Mouse (Mus musculus): ENCODE measurements around the gene Krt81.
A peak's percentile ranks its signal among the peaks of the same experiment; 100 is the strongest.

The Krt81 gene

DNA sequence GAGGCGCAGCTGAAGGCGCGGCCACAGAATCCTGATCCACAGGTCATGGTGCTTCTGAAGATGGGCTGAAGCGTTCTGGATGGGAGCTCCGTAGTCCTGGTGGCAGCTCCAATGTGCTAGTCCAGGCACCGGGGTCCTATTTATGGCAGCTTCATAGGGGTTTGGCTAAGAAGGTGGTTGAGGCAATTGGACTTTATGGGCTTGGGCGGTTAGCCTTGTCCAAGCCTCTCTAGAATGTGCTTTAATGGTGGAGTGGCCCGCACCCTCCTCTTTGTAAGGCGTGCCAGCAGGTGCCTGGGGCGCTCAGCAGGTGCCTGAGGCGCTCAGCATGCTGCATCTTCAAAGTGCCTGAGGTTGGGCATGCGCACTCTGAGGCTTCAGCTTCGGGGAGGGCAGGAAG, at the start of gene Krt81:
Gene Krt81, minus strand, starts transcription at position 101 of the 400 bp plus-strand sequence.
- DNase-seq (ENCODE audit: low read depth, low spot score) = no peak

DNA sequence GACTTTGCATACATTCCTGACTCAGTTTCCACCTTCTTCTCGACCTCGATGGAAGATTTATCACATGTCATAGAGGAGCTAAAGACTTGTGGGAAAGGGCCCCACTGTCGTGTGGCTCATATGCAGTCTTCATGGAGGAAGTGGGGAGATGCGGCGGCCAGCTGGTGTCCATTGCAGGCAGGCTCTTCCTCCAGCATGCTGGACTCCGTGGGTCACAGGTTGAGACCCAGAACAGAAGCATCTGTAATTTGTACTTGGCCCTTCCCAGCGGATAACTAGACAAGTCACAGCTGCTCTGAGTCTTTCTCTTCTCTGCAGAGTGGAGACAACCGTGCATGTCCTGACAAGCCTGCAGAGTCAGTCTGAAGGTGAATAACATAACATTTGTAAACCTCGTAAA, 44.7 kb upstream of the Krt81 start:
- DNase-seq (ENCODE audit: low read depth, low spot score) = no peak

DNA sequence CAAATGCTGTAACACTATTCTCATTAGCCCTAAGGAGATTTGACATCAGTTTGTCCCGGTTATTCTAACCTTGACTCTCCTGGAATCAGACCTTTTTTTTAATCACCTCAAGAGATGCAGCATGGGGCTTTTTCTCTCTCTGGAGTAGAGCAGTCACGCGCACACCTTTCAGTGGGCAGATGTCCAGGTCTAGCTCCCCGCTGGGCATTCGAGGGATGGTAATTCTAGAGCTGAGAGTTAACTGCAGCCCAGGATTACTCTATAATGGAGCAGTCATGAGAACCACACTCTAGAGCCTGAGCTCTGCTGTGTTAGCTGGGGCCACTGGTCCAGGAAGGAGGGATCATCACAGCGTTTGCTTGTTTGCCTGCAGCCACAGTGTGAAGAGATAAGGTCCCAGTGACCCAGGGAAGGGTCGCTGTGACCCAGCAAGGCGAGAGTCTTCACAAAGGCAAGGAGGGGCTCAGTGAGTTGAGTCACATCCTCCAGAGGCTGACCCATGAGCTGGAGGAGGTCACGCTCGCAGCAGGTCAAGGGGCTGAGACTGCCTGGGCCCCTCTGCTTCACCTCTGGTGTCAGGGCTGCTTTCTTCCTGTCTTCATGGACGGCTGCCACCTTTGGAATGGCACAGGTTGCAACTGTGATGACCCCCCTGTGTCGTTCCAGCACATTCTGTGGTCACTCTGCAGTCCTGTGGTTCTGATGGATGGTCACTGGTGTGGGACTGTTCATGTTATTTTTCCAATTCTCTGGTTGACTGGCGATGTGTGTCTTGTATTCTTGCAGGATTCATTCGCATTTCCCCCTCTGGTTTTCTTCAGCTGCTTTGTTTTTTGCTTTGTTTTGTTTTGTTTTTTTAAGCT, 43.6 kb upstream of the Krt81 start:
- DNase-seq (ENCODE audit: low read depth, low spot score) = no peak

DNA sequence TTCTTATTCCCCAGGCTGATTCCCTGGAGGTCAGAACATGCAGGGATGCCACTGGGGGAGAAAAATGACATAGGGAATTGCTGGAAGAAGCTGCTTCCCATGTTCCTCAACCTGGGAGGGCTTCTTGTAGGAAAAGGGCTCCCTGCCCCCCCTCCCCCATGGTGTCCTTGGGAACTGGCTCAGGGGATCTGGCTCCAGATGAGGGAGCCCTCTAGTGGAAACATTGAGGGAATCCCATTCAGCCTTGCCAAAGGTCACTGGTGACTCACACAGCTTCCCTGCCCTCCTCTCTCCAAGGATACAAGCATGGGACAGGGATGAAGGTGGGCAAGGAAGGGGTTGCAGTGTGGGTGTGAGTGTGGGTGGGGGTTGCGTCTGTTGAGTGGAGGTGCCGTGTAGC, 33.6 kb upstream of the Krt81 start:
- no peak for DNase-seq (ENCODE audit: low read depth, low spot score)

DNA sequence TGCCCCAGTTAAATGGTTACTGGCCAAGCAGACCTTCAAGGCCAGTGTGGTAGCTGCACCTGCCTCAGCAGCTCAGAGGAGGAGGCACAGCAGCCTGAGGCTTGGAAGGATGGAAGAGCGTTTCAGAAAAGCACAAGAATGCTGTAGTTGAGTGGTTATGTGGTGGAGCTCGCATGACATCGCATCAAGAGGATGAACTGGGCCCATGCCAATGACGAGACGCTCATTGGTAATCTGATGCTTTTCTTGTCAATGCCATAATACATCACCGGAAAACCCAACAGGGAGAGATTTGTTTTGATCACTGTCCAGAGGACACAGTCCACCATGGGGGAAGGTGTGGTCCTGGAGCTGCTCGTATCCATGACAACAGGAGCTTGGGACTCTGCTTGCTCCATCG, 31.7 kb upstream of the Krt81 start:
- DNase-seq (ENCODE audit: low read depth, low spot score) = no peak

DNA sequence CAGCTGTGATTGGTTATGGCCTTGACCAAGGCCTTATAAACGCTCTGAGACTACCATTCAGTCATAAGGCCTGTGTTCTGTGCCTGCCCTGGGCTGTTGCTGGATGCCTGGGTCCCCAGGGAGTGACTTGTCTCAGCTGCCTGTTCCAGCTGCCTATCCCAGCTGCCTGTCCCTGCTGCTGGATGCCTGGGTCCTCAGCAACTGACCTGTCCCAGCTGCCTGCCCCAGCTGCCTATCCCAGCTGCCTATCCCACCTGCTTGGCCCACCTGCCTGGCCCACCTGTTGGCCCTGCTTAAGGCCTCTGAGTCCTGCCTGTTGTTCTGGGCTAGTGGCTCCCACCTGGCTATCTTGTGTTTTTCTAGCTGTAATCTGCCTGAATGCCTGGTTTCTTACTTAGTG, 30.7 kb upstream of the Krt81 start:
- DNase-seq (ENCODE audit: low read depth, low spot score) = no peak

DNA sequence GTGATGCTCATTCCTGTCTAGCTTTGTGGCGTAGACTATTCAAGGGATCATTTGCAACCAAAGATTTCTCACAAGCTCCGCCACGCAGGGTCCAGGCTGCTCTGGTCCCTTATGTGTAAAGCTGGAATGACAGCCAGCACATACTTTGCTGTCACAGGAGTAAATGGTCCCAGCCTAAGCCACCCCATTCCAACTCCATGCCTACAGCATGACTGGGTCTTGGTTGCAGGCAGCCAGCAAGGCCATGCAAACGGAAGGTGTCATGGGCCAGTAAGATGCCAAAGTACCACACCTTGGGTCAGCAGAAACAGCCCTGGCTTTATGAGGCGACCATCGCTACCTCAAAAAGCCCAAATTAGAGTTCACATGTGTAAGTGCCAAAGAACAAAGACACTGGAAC, 30.2 kb upstream of the Krt81 start:
- no peak for DNase-seq (ENCODE audit: low read depth, low spot score)

DNA sequence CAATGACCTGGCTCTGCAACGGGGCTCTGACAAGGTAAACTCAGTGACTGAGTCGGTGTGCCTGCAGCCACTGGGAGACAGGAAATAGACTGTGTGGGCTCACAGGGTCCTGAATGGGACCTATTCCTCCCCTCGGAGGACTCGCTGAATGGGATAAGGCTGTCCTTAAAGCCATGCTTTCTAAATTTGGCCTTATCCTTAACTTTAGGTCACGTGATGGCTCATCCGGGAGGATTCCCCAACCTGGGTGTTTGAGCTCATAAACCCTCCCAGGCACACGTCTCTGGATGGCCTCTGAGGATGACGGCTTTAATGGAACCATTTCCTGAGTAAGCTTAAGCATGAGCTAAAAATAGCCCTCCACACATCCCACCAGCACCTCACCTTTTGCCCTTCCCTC, 29.2 kb upstream of the Krt81 start:
- DNase-seq (ENCODE audit: low read depth, low spot score) = no peak

DNA sequence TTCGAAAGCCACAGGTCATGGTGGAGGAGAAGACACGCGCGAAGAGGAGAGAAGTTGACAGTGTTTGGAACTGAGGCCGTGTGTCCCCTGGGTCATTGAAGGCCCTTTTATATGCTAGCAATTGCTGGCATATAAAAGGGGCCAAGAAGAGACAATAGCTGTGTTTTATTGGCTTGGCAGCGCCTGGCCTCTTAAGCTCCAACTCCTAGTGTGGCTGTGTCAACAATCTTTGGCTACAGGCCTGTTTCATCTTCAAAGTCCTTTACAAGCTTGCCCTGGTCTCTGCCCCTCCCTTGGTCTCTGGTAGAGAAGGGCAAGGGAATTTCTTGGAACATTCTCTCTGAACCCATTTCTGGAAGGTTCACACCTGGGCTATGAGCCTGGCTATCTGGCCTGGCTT, 27.9 kb upstream of the Krt81 start, which contains the start of gene Krt83:
Gene Krt83, minus strand, starts transcription at position 82 of the 400 bp plus-strand sequence.
- no peak for DNase-seq (ENCODE audit: low read depth, low spot score)

DNA sequence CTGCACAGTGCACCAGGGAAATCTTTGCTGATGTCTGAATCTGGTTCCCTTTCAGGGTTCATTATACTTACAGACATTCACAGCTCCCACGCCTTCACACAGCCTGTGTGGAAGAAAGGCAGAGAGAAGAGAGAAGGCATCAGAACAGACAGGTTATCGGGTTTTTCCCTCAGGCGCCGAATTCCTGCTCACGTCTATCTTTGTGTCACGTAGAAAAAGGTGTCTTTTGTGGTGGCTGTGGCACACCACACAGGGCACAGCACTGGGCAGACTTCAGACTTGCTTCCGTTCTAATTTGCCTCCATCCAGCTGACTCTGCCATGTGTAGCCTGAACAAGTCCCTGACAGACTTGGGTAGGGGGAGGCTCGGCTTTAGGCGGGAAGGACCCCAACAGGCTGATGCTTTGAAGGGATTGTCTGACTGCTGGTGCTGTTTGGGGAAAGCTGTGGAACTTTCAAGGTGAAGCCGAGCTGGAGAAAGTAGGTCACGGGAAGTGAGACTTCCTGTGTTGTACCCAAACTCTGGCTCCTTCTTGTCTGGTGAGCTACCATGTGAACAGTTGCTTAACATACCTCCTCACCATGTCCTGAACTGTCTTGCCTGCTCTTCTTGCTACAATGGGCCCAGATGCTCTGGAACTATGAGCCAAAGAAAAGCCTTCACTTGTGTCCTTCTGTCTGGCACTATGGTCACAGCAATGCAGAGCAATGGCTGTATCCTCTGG, 22.5 kb upstream of the Krt81 start:
- DNase-seq (ENCODE audit: low read depth, low spot score) = no peak

DNA sequence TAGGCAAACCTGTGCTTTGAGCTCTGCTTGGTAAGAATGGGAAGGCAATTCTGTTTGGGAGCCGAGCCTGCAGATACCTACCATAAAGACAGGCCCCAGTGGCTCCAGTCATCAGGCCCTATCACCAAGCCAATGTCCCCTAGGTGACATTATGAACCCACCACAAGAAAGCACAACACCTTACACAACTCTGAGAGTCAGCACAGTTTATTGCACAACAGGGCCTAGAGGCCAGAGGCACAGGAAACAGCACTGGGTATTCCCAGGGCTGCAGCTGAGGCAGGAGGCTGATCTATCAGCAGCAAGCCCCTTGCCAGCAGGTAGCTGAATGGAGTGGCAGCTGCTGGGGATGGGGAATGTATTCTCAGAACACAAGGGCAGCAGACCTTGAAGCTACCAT, 21.4 kb upstream of the Krt81 start:
- no peak for DNase-seq (ENCODE audit: low read depth, low spot score)

DNA sequence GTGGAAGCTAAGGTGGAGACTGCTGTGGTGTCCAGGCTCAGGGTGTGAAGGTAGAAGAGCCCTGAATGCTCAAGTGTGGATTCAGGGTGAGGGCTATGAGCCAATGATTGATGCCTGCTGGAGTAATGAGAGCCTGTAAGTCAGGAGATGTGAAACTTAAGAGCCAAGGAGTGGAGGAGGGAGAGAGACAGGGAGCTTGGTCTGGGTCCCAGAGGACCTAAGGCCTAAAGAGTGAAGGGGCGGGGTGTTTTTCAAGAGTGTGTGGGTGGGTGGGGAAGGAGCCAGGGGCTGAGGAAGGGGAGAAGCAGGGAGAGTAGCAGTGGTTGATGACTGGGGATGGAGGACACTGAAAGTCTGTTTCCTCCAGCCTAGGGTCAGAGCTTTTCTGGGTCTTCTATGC, 20.1 kb upstream of the Krt81 start:
- no peak for DNase-seq (ENCODE audit: low read depth, low spot score)

DNA sequence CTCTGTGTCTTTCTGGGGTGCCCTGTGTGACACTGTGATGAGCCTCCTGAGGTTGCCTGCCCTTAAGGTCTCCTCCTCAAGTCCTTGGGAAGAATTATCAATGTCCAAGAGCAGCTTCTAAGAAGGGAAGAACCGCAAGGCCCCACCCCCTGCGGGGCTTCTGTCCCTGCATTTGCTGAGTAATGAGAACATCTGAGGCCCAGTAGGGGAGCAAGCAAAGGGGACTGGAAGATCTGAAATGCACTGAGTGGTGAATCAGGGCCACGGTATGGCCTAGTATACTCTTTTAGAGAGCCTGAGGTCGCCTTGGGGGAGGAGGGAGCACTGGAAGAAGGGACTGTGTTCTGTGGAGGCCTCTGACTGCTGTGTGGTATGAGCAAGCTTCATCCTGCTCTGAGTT, 18.5 kb upstream of the Krt81 start:
- no peak for DNase-seq (ENCODE audit: low read depth, low spot score)

DNA sequence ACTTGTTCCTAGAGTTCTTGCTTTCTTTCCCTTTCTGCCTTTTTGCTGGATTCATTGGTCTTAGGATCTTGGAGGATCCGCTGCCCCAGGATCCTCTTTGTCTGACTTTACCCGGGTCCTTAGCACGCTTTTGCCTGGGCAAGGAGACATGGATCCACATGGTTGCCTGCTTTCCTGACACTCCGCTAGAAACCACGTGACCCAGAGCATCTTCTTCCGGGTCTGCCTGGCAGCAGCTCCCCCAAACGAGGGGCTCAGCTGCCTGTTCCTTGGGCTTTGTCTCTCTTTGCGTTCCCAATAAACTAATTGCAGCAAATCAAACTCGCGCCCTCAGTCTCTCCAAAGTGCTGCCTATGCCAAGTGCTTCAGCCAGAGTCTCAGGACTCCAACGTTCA, 16.1 kb upstream of the Krt81 start:
- no peak for DNase-seq (ENCODE audit: low read depth, low spot score)

DNA sequence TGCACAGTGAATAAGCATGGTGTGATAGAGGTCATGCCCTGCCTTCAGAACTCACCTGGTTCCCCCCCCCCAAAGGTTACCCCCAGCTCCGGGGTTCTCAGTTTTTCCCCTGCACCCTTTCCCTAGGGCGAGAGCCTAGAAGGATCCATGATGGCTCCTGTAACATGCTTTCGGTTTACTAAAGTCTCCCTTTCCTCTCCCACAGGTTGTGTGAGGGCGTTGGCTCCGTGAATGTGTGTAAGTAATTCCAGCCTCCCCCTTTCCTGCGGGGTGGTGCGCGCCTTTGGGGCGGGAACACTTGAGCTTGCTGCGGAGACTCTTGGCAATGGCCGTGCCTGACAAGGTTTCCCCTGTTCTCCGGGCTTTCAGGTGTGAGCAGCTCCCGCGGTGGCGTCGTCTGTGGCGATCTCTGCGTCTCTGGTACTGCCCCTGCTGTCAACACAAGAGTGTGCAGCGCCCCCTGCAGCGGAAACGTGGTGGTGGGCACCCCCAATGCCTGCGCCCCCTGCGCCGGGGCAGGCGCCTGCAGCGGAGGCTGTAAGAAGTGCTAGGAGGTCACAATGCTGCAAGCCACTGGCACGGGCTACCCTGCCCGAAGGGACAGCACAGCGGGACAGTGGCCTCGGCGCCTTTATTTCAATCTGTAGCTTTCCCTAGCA, 15.6 kb upstream of the Krt81 start:
- no peak for DNase-seq (ENCODE audit: low read depth, low spot score)

DNA sequence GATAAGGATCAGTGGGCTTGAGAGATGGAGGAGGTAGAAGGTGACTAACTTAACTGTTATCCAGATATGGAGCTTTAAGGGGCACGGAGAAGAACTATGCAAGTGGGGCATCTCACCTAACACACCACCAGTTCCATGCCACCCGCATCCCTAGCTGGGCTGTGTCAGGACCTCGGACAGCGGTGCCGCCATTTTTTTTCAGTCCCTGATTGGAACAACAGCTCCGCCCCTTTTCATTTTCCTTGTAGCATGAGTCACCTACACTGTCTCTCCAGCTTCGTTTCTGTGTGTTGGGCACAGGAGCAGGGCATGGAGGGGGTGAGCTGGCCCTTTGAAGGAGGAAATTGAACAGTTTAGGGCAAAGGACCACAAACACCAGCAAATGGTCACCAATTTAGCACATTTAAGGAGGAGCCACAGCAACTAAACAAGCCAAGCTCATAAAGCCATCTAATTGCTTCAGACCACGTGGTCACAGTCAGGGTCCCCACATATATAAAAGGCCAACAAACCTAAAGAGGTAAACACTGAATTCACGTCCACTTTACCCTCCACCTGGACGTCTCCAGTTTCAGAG, 9.5 kb upstream of the Krt81 start, which contains the start of gene Krt86:
Gene Krt86, plus strand, starts transcription at position 527 of the 577 bp plus-strand sequence.
- no peak for DNase-seq (ENCODE audit: low read depth, low spot score)

DNA sequence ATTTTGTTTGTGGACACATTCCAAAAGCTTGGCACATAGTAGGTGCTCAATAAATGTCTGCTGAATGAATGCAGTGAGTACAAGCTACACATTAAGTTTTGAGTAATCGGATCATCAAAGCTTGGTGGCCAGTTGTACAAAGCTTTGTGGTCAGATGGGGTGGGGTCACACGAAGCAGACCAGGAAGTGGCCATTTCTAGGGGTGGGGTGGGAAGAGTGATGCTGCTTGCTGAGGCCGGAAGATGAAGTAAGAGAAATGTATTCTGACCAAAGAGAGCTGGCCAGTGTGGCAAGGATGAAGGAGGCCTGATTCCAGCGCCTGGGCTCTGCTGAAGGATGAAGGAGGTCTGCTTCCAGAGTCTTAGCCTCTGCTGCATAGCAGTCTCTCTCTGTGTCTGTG, 5.5 kb upstream of the Krt81 start:
- DNase-seq (ENCODE audit: low read depth, low spot score) = no peak

DNA sequence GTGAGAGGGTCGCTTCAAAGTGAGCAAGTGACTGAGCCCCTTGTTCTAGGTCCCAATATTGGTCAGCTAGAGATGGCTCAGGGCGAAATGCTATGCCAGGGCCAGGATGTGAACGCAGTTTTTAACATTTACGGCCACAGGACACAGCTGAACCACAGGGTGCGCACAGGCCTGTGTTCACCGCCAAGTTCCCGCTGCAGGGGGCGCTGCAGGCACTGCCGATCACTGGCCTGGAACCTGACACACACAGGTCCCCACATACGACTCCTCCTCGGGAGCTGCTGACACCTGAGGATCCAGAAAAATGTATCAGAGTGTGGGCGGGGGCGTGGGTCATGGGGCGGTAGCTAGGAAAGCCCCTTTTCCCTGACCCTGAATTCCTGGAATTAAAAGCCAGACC, 4.3 kb downstream of the Krt81 start:
- DNase-seq (ENCODE audit: low read depth, low spot score) = peak; percentile 24

DNA sequence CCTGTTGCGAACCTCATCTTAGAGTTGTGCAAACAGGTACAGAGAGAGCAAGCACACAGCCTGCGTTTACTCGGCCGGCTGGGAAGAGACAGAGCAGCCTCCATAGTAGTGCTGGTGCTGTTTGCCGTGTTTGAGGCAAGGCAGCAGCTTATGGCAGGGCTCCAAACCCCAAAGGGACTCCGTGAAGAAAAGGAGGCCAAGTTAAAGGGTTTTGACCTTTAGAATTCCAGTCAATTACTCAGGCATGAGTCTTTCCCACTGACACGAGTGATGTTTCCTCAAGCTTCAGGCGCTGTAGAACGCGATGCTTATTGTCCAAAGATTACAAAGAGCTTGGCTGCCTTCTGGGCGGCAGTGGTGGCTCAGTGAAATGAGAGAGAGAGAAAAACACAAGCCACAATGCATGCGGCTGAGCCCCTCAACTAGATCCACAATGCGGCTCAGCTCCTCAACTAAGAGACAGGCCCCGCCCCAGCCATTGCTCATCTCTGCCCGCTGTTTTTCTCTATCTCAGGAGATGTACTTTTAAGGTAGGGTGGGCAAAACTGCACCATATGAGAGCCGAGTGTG, 5.1 kb downstream of the Krt81 start:
- no peak for DNase-seq (ENCODE audit: low read depth, low spot score)

DNA sequence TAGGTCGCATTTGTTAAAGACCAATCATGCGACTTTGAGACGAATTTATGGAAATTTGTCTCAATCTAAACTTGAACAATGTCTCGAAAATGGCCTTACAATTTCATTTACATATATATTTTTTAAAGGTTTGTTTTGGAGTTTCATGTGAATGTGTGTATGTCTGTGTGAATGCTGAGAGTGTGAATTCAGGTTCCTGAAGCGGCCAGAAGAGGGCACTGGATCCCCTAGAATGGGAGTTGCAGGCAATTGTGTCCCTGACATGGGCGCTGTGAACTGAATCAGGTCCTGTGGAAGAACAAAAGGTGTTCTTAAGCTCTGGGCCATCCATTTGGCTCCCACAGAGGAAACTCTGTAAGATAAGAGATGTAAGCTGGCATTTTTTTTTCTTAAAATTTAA, 7.7 kb downstream of the Krt81 start:
- DNase-seq (ENCODE audit: low read depth, low spot score) = no peak

DNA sequence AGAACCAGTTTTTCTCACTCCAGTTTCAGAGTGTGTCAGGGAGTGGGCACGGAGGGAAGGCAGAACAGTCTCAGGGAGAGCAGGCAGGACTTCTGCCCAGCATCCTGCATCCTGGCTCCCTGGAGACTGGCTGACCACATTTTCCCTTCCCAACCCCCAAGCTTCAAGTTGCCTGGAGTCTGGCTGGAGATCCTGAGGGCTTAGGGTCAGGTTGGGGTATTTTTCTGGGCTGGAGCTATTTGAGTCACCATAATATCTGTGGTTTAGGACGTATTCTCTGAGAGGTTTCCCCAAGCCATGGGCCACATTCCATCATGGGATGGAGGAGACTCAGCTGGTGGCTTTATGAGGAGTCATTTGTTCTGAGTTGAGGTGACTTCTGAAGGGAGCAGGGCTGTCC, 8.3 kb downstream of the Krt81 start:
- DNase-seq (ENCODE audit: low read depth, low spot score) = no peak

DNA sequence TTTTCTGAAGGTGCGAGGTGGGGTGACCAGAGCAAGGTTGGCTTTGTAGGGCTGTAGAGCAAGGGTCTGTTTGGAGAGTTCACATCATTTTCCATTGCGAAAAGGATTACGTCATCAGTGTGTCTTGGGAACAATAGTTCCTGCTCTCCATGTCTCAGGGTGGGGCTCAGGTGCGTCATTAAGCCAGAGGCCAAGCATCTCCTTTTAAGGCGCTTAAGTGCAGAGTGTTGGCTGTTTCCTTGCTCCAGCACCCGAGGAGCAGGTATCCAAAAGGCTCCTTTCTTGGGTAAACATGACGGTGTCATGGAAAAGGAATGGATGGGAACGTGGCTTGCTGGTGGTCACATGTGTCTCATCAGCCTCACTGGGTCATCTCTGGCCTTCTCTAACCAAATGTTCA, 8.8 kb downstream of the Krt81 start:
- DNase-seq (ENCODE audit: low read depth, low spot score) = no peak

All from A20 (cell line).